Mouse (Mus musculus) hindbrain, postnatal 0 days (tissue): ENCODE data around the gene Rexo4. TPM values are rescaled to one million over a fixed set of nuclear protein-coding genes. Genes with fewer than 3 reads are reported as not detected.

Source experiments
- ATAC-seq: fragments of 200-750 bp; cut with Nextera tagmentation; 2 replicates; pipeline ENCODE4 v1.8.0; 2017; ENCODE audit warnings: mild to moderate bottlenecking, moderate TSS enrichment, moderate library complexity
- DNase-seq: peaks from one replicate; pipeline ENCODE4 v3.0.0-alpha.2; 2015; ENCODE audit warnings: low spot score
- H3K27ac ChIP-seq: fragments of 300-500 bp; sonication (generic); 2 replicates; pipeline ENCODE4 v1.5.1; 2014; ENCODE audit warnings: mild to moderate bottlenecking
- H3K27me3 ChIP-seq: fragments of 300-500 bp; sonication (generic); 2 replicates; pipeline ENCODE4 v1.6.1; 2014; ENCODE audit warnings: low read length, mixed read lengths; ENCODE audit not compliant: insufficient read depth
- H3K36me3 ChIP-seq: fragments of 300-500 bp; sonication (generic); 2 replicates; pipeline ENCODE4 v1.6.1; 2014; ENCODE audit warnings: low read length, mixed read lengths; ENCODE audit not compliant: insufficient read depth
- H3K4me1 ChIP-seq: fragments of 300-500 bp; sonication (generic); 2 replicates; pipeline ENCODE4 v1.6.1; 2014; ENCODE audit warnings: antibody characterized with exemption, low read length, mixed read lengths; ENCODE audit not compliant: insufficient read depth
- H3K4me2 ChIP-seq: fragments of 300-500 bp; sonication (generic); 2 replicates; pipeline ENCODE4 v1.6.1; 2014; ENCODE audit warnings: low read depth, mild to moderate bottlenecking, low read length, moderate library complexity, mixed read lengths
- H3K4me3 ChIP-seq: fragments of 300-500 bp; sonication (generic); 2 replicates; pipeline ENCODE4 v1.5.1; 2014; ENCODE audit warnings: low read length
- H3K9ac ChIP-seq: fragments of 300-500 bp; sonication (generic); replicated peaks from 2 replicates; pipeline ENCODE4 v1.6.1; 2014; ENCODE audit warnings: mild to moderate bottlenecking, low read length, moderate library complexity, mixed read lengths
- H3K9me3 ChIP-seq: fragments of 300-500 bp; sonication (generic); 2 replicates; pipeline ENCODE4 v1.6.1; 2016; ENCODE audit warnings: low read length, mixed read lengths
- CTCF ChIP-seq: IDR thresholded peaks from 2 replicates; pipeline ENCODE4 v1.5.1; 2016; ENCODE audit warnings: antibody characterized with exemption, control low read depth, low read depth
- WGBS: fragments of 180-500 bp; shearing (Covaris S2); extraction: QIAGEN DNeasy Blood & Tissue Kit; methylation state at CpG from one replicate; pipeline ENCODE4 v1.1.7; 2014; 5-methylcytosine and 5-hydroxymethylcytosine counted together
- polyA plus RNA-seq: library from polyadenylated mRNA; unstranded; fragments of >200 nt; fragmentation: Nextera tagmentation; extraction: Ambion mirVana; gene quantifications from 2 replicates; pipeline ENCODE4 v1.2.1, GENCODE M21; 2015
- total RNA-seq: library from RNA; depleted of rRNA; stranded (reverse); fragments of >200 nt; gene quantifications from 2 replicates; pipeline ENCODE4 v1.2.3, GENCODE M21; 2014; rRNA removed

The Rexo4 gene
- total RNA-seq (35.3 and 38.0 TPM in 2 replicates), polyA plus RNA-seq (25.0 and 26.3 TPM in 2 replicates)

DNA sequence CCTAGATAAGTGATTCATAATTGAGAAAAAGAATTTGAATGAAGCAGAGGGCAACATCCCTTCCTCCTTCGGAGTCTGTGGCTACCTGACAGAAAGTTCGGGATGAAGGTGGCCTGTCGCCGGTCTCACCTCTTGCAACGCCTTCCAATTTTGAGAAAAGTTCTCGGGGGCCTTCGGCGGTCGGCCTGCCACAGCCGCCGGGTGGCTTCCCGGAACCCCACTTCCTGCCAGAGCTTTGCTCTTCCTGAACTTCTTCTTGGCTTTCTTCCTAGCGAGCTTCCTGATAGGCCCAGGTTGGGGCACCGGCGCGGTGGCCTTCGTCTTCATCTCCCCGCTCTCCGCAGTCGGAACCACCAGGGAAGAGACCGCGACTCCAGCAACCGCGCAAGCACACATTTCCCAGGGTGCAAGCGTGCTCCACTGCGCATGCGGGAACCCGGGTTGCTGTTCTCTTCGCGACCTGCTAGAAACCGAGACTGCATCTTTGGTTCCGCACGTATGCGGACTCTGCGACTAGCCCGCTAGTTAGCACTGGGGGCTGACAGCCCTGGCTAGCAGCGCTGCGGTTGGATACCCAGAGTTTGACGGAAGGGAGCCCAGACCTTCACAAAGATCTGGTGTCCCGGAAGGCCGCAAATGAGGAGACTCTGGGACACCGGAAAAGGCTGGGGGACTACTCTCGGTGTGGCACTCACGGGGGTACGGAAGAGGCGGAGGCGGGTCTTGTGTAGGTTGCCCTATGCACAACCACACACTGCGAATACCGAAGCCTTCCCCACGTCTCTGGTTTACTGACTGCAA is at the start of gene Rexo4:
Rexo4 (minus strand) TSS at position 464 of the 801 bp plus-strand sequence.
- DNase-seq (peak; percentile 98), ATAC-seq (peak; percentile 98)
- peaks cover 9% of the 10 kb centered on the region; the same call in 1 of the 2 replicates for H3K36me3 ChIP-seq
- H3K4me2 ChIP-seq, result peak within 1 kb of the TSS; percentile 71
- H3K27ac ChIP-seq, result peak within 1 kb of the TSS; percentile 96
- peak within 1 kb of the TSS; percentile 64 for H3K9ac ChIP-seq
- H3K27me3 ChIP-seq, result no peaks in the 10 kb centered on the region
- H3K4me3 ChIP-seq, result peak within 1 kb of the TSS; percentile 55
- TF ChIP-seq CTCF, result no peak
- under 1% methylated on average over 47 of the region's 50 CpGs for WGBS
- no peaks in the 10 kb centered on the region for H3K9me3 ChIP-seq
- H3K4me1 ChIP-seq, result peaks cover 11% of the 10 kb centered on the region

- DNase-seq (peak; percentile 94), ATAC-seq (peak; percentile 97)
- TF ChIP-seq CTCF, result peak; percentile 20; the same call in 1 of the 2 replicates
- H3K27me3 ChIP-seq, result no peaks in the 10 kb centered on the region
- H3K9ac ChIP-seq, result peak within 1 kb of the TSS; percentile 86
- H3K4me1 ChIP-seq, result peaks cover 13% of the 10 kb centered on the region
- peaks cover 12% of the 10 kb centered on the region for H3K36me3 ChIP-seq
- H3K9me3 ChIP-seq, result no peaks in the 10 kb centered on the region
- 0% methylated on average over 43 of the region's 43 CpGs for WGBS
- H3K4me3 ChIP-seq, result peak within 1 kb of the TSS; percentile 60
- peak within 1 kb of the TSS; percentile 88 for H3K27ac ChIP-seq
- peak within 1 kb of the TSS; percentile 85 for H3K4me2 ChIP-seq
Measured at GRCm38 (mm10) chr2:27009714-27010244, 45.6 kb upstream of the Rexo4 start, which contains the start of gene Cacfd1. Cacfd1 (plus strand) TSS chr2:27009926.

GRCm38 (mm10) chr2:27007701-27008100 is 43.5 kb upstream of the Rexo4 start:
- Histone ChIP-seq H3K9me3 (no peaks in the 10 kb centered on the region), H3K4me2 (no peak overlapping the region), H3K27ac (no peak overlapping the region), H3K4me3 (no peak overlapping the region), H3K4me1 (peaks cover 13% of the 10 kb centered on the region), H3K9ac (no peak overlapping the region), H3K36me3 (no peaks in the 10 kb centered on the region), H3K27me3 (no peaks in the 10 kb centered on the region)
- 80% methylated on average over 7 of the region's 7 CpGs for WGBS
- ATAC-seq (no peak), DNase-seq (no peak)
- no peak for TF ChIP-seq CTCF

GRCm38 (mm10) chr2:27006255-27006654 is 42.1 kb upstream of the Rexo4 start:
- H3K4me1 ChIP-seq, result peaks cover 13% of the 10 kb centered on the region
- DNase-seq (no peak), ATAC-seq (no peak)
- no peak for TF ChIP-seq CTCF
- no peaks in the 10 kb centered on the region for H3K9me3 ChIP-seq
- H3K27ac ChIP-seq, result no peak overlapping the region
- WGBS, result 57% methylated on average over 4 of the region's 4 CpGs
- H3K4me2 ChIP-seq, result no peak overlapping the region
- H3K9ac ChIP-seq, result no peak overlapping the region
- H3K27me3 ChIP-seq, result no peaks in the 10 kb centered on the region
- no peaks in the 10 kb centered on the region for H3K36me3 ChIP-seq
- no peak overlapping the region for H3K4me3 ChIP-seq

DNA sequence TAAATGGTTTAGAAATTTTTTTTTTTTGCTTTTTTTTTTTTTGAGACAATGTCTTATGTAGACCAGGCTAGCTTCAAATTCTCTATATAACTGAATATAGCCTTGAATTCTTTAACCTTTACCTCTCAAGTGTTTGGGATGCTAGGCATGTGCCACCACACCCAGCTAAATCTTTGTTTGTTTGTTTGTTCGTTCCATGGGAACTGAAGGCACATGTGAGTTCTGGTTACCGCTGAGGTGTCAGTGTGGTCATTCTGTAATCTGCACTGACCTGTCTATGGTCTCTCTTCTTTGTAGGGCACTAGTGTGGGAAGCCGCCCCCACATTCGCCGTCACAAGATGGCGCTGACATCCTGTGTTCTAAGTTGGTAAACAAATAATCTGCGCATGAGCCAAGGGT is 33.8 kb upstream of the Rexo4 start:
- Histone ChIP-seq H3K9ac (no peak overlapping the region), H3K36me3 (no peaks in the 10 kb centered on the region), H3K4me1 (no peaks in the 10 kb centered on the region), H3K27me3 (no peaks in the 10 kb centered on the region), H3K27ac (no peak overlapping the region), H3K9me3 (no peaks in the 10 kb centered on the region), H3K4me2 (no peak overlapping the region), H3K4me3 (no peak overlapping the region)
- no peak for DNase-seq
- no peak for TF ChIP-seq CTCF
- ATAC-seq, result no peak
- WGBS, result 91% methylated on average over 7 of the region's 7 CpGs

GRCm38 (mm10) chr2:26997498-26997897 is 33.3 kb upstream of the Rexo4 start:
- no peak overlapping the region for H3K4me3 ChIP-seq
- H3K4me2 ChIP-seq, result no peak overlapping the region
- H3K36me3 ChIP-seq, result no peaks in the 10 kb centered on the region
- DNase-seq, result no peak
- no peaks in the 10 kb centered on the region for H3K4me1 ChIP-seq
- no peak for ATAC-seq
- no peak overlapping the region for H3K27ac ChIP-seq
- no peaks in the 10 kb centered on the region for H3K9me3 ChIP-seq
- peak; percentile 18 for TF ChIP-seq CTCF
- H3K27me3 ChIP-seq, result no peaks in the 10 kb centered on the region
- WGBS, result 96% methylated on average over 1 of the region's 1 CpGs
- no peak overlapping the region for H3K9ac ChIP-seq
